Mouse (Mus musculus) layer of hippocampus, postnatal 14 days (tissue): Measurements from ENCODE around the gene Gpi1. TPM values are rescaled to one million over a fixed set of nuclear protein-coding genes. Genes with fewer than 3 reads are reported as not detected.

Experiments
- DNase-seq, 2 experiments: peaks; one replicate each; pipeline ENCODE4 v3.0.0; 2021 to 2022; ENCODE audit warnings: low spot score in 2 of 2, mixed read lengths in 1 of 2
- long read RNA-seq, 2 experiments: library from polyadenylated mRNA; stranded (forward); transcript quantifications; one replicate each; pipeline ENCODE4 v2.0.0; 2021
- total RNA-seq, 2 experiments: library from RNA; stranded (reverse); gene quantifications; 2 replicates each; pipeline ENCODE4 v1.2.3; 2021

Gene Gpi1
- total RNA-seq = 100 to 1,000 TPM; 842 to 844 TPM
- long read RNA-seq, experiment 1, transcript Gpi1-201 (18 exons, 2,884 nt) = major isoform, 527 of 606 reads
- long read RNA-seq, experiment 1, transcript Gpi1-203 (9 exons, 3,195 nt) = minor isoform, 15 of 606 reads
- long read RNA-seq, experiment 1, partial matches to known transcripts = 25 of 606 reads
- long read RNA-seq, experiment 1, other reads (novel, unspliced or antisense) = 36 of 606 reads
- long read RNA-seq, experiment 2, transcript Gpi1-203 (9 exons, 3,195 nt) = minor isoform, 19 of 718 reads
- long read RNA-seq, experiment 2, transcript Gpi1-201 (18 exons, 2,884 nt) = major isoform, 549 of 718 reads
- long read RNA-seq, experiment 2, partial matches to known transcripts = 114 of 718 reads
- long read RNA-seq, experiment 2, other reads (novel, unspliced or antisense) = 34 of 718 reads

DNA sequence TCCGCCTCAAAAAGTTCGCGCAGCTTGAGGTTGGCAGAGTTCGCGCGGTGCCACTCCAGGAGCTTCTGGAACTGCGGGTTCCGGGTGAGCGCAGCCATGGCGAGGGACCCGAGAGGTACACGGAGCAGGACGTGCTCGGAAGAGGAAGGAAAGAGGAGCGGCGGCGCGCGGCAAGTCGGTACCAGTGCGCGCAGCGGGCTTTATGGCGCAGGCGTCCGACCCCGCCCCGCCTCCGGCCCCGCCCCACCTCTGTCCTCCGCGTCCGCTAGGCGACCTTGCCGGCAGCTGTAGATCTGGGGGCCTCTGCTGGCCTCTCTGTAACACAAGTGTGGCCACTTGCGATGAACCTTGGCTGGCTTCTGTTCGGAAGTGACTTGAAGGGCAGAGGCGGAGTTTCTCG lies at the start of gene Gpi1:
Gene Gpi1, minus strand, starts transcription at position 221 of the 400 bp plus-strand sequence.
- DNase-seq = peak; percentile 65 to 76

DNA sequence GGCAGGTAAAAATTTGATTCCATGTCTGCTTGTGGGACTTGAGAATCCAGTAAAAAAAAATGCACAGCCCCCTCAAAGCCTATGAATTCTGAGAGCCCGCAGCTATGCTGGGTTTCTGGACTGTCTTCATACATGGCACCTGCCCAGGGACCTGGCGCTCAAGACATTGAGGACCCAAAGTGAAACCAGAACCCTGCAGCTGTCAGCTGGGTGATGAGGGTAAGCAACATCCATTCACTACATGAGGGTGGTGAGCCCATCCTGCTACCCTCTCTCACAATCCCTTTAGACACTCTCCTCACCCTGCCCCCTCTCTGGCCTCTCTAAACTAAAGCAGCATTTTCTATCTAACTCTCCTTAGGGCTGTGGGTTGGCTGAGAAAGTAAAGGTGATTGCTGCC lies 47.5 kb upstream of the Gpi1 start:
- DNase-seq = no peak

DNA sequence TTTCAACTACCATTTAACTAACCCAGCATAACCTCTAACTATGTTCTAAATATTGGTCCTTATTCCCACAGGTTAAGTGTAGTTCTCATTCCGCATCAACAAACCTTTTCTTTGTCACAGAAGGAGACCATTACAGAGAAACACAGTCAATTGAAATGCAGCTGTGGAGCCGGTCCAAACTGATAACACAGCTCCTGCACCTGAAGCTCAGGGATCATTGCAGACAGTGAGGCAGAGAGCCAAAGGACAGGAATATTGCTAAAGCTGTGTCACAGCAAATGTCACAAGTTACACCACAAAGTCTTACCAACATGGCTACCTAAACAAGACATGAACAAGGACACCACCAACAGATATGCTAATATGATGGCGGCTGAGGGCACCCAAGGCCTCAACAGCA lies 45.9 kb upstream of the Gpi1 start:
- DNase-seq = no peak

DNA sequence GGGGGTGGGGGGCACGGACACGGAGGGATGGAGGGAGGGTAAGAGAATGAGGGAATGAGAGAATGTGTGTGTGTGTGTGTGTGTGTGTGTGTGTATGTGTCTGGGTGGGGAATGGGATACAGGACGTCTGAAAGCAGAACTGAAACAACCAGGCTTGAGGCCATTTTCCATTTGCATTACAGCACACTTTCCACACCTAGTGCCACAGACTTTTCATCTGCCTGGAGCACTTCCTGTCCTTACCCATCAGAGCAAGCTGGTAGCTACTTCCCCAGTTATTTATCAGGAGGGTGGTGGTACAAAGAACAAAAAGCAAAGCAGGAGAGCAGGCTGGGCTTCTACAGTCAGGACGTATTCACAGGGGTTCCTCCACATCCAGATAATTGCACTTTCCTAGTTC lies 42.3 kb upstream of the Gpi1 start:
- DNase-seq = no peak

DNA sequence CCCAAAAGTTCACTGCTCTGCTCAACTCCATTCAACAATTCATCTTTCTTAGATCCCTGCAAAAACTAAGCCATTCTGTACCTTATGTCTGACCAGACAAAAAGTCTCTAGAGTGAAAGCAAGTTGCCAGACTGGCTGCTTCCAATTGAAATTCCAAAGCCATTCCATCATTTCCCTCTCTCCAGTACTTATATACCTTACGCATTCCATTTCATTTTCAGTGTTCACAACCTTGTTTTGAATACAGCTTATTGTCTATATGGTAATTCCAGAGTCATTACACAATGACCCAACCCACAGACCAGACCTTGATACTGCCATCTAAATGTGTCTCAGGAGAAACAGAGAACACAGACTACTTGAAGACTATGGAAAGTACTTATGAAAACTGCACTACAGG lies 38.3 kb upstream of the Gpi1 start:
- no peak for DNase-seq

DNA sequence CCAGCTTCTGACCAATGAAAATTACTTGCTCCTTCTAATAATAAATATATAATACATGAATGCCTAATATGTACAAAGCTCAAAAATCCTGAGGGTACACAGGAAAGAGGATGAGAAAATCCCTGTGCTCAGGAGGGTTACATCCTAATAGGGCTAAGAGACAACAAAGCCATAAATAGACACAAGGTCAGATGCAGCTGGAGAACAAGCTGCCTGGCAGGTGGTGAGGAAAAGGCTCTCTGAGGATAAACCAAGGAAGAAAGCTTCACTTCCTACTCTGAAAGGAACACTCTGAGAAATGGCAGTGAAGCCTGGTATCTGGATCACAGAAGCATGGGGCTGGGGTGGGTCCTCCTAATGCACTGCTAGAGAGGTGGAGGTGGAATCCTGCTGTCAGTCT lies 36.3 kb upstream of the Gpi1 start:
- DNase-seq = no peak

DNA sequence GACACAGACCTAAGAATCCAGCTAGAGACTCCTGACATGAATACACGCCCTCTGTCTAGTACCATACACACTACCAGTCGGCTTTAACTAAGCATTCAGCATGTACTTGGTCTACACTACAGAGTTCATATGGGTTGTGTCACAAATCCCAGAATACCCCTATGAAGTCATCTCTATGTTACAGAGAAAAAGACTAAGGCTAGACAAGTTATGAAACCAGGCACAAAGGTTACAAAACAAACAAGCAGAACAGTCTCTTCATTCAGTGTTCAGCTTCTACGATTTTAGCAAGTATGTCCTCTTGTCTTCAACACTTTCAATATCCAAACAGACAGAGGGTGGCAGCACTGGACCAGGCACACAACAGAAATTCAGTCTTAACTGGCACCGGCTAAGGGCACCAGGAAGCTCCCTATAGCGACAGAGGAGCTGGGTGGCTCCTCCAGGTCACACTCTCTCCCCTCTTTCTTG lies 35.8 kb upstream of the Gpi1 start:
- DNase-seq = peak; percentile 47 to 79

DNA sequence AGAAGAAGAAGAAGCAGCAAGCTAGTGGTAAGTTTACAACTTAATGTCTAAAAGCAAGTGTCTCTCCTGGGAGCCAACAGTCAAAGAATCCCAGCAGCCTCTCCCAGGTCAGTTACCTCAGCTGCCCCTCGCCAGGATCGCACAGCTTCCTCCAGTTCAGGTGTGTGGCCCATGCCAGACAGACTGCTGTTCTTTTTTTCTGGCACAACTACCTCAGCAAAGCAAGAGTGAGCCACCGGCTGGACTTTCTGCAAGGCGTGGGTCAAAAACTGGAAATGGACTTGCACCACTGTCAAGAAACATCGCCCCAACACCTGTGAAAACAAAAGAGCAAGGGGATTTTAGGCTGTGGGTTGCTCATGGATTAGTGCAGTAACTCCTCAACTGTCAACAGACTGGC lies 33.3 kb upstream of the Gpi1 start:
- DNase-seq = no peak

DNA sequence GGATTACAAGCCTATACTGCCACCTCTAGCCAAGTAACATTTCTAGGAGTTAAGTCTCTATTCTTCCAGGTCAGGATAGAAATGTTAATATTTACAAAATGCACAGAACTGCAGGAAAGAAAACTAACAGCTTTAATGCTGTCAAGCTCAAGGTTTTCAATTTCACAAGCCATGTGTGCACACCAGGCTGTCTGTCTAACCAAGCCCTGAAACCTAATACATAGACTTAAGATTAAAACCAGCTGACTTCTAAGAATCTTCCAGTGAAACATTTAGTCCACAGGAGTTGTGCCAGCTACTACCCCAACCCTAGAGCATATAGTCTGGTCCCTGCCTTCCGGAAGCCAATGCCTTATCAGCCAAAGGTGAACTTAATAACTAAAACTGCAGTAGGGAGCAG lies 28.3 kb upstream of the Gpi1 start:
- no peak for DNase-seq

DNA sequence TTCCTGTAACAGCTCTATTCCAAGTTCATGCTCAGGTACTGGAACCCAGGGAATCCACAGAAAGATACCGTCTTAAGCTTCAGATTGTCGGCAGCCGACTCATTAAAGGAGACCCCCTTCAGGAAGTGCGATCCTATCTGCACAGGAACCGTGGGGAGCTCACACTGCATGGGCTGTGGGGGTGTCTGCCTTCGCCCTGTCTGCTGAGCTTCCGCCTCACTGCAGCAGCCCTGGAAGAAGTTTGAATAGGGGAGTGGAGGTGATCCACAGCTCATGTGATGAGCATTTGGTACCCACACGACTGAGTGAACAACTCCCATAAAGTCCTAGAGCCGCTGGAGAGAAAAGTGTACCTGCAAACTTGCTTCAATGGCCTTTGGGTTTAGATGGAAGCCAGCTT lies 27.1 kb upstream of the Gpi1 start:
- no peak for DNase-seq

DNA sequence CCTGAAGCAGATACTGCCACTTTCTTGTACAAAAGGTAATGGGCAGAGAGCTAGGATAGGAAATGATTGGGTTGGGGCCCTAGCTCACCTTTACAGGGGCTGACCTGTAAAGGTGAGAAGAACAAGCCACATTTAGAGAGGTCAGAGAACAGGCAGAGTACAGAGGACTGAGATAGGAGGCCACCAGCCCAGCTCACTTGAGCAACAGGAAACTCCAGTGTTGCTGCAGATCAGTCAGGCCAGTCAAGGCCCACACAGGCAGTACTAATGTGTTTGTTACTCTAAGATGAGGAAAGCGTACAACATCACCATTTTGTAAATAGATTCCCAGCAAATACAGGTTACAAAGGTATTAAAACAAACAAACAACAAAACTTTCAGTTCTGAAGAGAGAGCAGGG lies 25.8 kb upstream of the Gpi1 start:
- no peak for DNase-seq

DNA sequence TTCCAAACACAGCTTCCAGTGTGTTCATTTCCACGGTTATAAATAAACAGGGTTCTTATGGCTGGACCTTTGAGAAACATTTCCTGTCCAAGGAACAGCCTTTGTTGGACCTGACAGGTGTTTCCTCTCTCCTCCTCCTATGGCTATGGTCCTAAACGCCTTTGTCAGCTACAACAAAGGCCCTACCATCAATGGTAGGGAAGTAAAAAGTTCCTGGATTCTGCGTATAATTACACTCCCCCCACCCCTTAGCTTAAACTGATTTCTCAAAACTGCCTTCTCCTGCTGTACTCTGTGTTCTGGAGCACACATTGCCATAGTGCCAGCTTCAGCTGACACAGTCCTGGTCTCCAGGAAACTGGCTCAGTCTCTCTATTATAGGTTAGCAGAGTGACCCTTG lies 25.0 kb upstream of the Gpi1 start:
- no peak for DNase-seq

DNA sequence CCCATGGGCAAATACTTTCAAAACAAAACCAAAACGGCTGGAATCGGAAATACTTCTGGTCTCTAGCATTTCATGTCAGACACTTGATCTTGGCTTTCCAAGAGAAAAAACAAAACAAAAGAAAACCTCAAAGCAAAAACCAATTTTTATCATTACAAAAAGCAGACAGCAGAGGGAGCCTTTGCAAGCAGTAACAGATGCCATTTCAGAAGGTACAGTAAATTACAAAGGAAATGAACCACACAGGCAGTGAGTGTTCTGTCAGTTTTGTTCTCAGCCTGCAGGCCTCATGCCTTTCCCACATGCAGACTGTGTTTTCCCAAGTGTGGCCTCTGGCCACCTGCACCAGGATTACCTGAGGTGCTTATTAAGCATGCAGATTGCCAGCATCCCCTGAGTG lies 21.9 kb upstream of the Gpi1 start:
- DNase-seq = peak in 1 of 2 experiments; percentile 57

DNA sequence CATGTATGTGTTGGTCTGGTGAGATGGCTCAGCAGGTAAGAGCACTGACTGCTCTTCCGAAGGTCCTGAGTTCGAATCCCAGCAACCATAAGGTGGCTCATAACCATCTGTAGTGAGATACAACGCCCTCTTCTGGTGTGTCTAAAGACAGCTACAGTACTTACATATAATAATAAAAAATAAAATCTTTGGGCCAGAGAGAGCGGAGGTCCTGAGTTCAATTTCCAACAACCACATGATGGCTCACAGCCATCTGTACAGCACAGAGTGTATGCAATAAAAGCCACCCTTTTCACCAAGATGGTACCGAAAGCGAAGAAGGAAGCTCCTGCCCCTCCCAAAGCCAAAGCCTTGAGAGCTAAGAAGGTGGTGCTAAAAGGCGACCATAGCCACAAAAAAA lies 20.6 kb upstream of the Gpi1 start, which contains the start of gene Gm6096:
Gene Gm6096, plus strand, starts transcription at position 301 of the 400 bp plus-strand sequence.
- no peak for DNase-seq

DNA sequence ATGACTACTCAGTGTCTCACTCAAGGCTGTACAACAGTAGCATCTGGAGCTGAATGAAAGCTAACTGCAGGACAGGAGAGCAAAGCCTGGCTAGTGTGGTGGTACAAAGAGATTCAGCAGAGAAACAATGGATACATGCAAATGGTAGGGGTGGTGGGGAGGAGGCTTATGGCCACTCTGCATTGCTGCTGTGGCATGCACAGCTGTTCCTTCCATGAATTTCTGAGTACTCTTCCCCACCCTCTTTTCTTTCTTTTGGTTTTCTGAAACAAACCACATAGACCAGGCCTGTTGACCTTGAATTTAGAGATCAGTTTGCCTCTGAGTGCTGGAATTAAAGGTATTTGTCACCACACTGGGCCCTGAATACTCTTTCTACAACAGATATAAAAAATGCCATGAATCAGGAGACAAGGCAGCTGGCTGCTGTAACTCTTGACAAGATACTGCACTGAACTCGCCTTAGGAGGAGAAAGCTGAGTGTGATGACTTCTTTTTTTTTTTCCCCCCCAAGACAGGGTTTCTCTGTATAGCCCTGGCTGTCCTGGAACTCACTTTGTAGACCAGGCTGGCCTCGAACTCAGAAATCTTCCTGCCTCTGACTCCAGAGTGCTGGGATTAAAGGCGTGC lies 16.8 kb upstream of the Gpi1 start:
- no peak for DNase-seq

DNA sequence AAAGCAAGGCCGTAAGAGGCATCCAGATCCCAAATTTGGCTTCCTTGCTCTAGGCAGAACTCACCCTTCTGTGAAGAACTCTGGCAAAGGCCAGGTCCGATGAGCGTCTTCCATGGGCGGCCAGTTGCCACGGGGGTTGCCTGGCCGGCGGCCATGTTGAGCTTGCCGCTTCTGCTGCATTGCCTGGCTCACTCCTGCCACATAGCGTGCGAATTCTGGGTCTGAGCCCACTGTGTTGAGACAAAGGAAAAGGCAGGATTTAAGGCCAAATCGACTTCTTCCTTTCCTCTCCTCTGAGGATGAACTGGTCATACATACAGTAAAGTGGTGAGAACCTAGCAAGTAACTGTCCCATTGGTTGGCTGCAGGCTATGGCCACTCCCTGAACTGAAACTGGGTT lies 12.0 kb upstream of the Gpi1 start:
- peak; percentile 48 to 58 for DNase-seq

DNA sequence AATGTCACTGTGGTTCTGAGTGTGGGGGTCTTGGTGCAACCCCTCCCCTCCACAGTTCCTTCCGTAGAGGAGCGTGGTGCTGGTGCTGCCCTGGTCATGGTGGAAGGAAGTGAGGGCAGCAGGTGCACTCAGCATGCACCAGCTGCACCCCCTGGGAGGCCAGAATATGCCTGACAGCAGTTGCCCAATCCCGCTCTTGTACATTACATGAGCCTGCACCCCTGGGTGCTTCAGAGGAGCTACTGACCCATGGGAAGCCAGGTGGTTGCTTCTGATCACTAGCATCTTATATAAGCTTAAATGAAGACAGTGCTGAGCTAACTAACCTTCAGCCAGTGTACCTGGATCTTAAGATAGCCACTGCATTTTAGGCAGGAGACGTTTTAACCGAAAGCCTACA lies 8.0 kb upstream of the Gpi1 start:
- DNase-seq = no peak

DNA sequence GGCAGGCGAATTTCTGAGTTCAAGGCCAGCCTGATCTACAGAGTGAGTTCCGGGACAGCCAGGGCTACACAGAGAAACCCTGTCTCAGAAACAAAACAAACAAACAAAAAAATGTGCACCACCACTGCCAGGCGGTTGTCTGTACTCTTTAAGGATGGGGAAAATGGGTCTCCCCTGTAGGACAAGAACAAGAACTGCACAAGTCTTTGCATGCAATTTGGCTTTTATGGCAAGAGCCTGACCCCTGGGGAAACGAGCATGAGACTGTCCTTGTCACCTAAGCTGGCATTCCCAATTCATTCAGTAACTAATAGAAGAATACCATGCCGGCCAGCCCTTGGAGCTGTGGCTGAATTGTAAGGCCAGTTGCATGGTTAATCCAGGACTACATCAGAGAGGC lies 5.5 kb upstream of the Gpi1 start:
- DNase-seq = no peak

DNA sequence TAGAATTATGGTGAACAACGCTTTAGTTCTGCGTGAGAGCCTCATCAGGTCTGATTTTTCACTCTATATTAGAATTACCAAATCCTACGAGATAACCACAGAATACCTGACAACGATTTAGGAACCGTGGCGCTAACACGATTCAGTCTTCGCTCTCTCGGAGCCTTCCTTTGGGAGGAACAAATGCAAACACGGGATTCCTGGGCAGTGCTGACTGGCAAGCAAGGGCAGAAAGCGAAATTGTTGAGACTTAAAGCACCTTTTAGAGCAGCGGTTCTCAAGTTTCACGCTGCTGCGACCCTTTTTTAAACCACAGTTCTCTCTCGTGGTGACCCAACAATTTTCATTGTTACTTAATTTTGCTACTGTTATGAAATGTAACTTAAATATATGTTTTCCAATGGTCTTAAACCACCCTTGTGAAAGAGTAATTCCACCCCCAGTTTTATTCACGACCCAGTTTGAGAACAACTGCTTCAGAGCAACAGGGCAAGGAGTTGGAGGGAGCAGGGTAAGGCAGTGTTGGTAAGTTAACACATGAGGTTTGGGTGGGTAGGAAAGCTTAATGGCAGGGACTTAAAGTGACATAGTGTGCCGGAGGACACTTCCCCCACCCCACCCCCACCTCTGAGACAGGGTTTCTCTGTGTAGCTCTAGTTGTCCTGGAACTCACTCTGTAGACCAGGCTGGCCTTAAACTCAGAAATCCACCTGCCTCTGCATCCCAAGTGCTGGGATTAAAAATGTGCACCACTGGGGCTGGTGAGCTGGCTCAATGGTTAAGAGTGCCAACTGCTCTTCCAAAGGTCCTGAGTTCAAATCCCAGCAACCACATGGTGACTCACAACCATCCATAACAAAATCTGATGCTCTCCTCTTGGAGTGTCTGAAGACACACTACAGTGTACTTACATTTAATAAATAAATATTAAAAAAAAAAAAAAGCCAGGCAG lies 4.8 kb upstream of the Gpi1 start:
- DNase-seq = no peak

DNA sequence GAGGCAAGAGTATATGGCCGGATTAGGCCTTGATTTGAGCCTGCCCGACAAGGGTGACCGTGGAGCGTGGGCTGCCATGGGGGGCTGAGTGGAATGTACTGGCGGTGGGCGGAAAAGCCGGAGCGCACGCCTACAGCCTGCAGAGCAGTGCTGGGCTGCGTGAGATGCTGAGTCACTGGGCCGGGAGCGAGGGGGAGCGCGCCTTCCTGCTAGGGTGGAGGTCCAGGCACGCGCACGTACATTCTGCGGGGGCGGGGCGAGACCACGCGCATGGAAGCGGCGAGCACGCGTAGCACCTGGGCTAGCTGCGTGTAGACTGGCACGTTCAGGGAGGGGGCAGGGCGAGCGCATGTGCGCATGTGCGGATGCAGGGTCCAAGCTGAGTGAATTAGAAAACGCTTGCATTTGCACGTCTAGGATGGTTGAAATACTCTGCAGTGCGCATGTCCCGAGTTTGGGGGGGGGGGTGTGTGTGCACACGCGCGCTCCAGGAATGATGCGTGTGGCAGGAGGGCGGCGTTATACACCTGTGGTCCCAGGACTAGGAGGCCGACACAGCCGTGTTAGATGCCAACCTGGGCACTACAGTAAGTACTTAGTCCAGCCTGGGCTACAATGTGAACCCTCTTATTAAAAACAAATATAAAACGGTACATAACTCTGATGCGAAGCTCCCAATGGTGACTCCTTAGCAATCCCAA lies 3.9 kb upstream of the Gpi1 start:
- DNase-seq = peak; percentile 99 to 100
